Mouse (Mus musculus): Measurements from ENCODE around the gene C1galt1. TPM values are rescaled to one million over a fixed set of nuclear protein-coding genes. Genes with fewer than 3 reads are reported as not detected.

The C1galt1 gene
- polyA plus RNA-seq, 1 experiment from 2014 or later: 2.6 TPM

DNA sequence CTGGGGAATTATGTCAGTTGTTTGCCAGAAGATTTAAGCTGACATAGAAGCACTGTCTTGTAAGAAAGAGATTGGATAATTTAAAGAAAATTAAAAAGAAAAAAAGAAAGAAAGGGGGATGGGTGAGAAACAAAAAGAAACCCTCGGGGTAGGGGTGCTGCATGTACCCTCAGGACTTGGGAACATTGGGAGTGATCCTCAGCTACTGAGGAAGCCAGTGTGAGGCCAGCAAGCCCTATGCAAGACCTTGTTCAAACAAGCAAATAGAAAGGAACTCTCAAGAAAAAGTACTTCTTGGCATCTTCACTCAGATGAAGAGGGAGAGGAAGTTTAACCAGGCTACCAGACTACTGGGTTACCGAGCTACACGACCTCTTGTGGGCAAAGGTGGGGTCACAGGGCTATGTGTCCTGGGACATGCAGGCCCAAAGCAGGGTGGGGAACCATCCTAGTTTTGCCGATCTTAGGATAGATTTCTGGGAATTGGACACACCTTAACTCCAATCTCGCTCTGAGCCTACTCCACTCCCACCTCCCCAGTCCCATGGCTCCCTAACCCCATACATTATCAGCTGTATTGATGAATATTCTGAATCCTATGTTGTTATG, 12.1 kb downstream of the C1galt1 start:
- no peaks in the 10 kb centered on the region for H3K4me1 ChIP-seq (ENCODE audit: control insufficient read depth, insufficient read depth, low read length)
- DNase-seq (ENCODE audit: low spot score, missing footprints) (no peak), ATAC-seq (ENCODE audit: low FRiP score) (no peak)
- H3K27ac ChIP-seq (ENCODE audit: low read depth, low read length): no peak overlapping the region
- no peak overlapping the region for H3K9ac ChIP-seq (ENCODE audit: low read length)
- no peaks in the 10 kb centered on the region for H3K36me3 ChIP-seq (ENCODE audit: control insufficient read depth, insufficient read depth, low read length)
- no peaks in the 10 kb centered on the region for H3K27me3 ChIP-seq (ENCODE audit: control insufficient read depth, insufficient read depth, low read length)
- WGBS: 71% methylated on average over 5 of the region's 5 CpGs
- no peaks in the 10 kb centered on the region for H3K9me3 ChIP-seq (ENCODE audit: control insufficient read depth, low read length)
- H3K4me3 ChIP-seq (ENCODE audit: low read depth, low read length): no peak overlapping the region
- no peak overlapping the region for H3K4me2 ChIP-seq

DNA sequence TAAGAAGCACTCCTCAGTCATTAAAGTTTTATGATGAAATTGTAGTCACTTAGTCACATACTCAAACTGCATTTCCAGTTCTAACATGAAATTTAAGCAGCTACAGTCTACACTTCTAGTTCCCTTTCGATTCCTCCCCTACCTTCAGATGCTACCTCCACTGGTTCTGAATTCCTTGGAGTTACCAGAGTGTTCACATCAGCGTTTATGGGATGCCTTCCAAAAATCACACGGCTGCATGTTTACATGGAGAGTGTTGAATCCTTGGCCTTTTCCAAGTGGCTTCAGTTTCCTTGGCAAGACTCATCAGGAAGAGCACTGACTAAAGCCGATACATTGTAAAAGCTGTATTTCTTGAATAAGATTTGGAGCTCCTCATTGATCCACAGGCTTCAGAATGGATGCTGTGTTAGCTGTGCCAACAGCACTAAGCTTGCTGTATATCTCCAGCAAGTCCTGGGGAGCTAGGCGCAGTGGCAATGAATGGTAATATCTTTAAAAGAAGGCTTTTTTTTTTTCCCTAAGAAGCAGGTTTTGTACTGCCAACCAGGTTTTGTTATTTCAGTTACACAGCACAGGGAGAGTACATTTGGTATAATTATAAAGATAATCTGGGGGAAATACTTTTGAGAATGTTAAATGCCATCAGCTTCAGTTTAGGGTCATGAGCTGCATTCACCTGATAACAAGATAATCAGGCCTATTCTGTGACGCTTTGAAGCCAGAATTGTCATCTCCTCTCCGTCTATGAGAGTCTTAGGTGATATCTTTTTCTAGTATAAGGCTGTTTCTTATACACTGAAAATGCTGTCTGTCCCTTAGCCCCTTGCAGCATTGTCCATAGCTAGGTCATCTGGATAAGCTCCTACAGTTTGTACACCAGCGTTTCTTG, 13.0 kb downstream of the C1galt1 start:
- Histone ChIP-seq H3K36me3 (ENCODE audit: control insufficient read depth, insufficient read depth, low read length) (no peaks in the 10 kb centered on the region), H3K27me3 (ENCODE audit: control insufficient read depth, insufficient read depth, low read length) (no peaks in the 10 kb centered on the region), H3K27ac (ENCODE audit: low read depth, low read length) (no peak overlapping the region), H3K4me3 (ENCODE audit: low read depth, low read length) (no peak overlapping the region), H3K9ac (ENCODE audit: low read length) (no peak overlapping the region), H3K9me3 (ENCODE audit: control insufficient read depth, low read length) (no peaks in the 10 kb centered on the region), H3K4me2 (no peak overlapping the region), H3K4me1 (ENCODE audit: control insufficient read depth, insufficient read depth, low read length) (no peaks in the 10 kb centered on the region)
- 93% methylated on average over 8 of the region's 8 CpGs for WGBS
- ATAC-seq (ENCODE audit: low FRiP score) (no peak), DNase-seq (ENCODE audit: low spot score, missing footprints) (no peak)

DNA sequence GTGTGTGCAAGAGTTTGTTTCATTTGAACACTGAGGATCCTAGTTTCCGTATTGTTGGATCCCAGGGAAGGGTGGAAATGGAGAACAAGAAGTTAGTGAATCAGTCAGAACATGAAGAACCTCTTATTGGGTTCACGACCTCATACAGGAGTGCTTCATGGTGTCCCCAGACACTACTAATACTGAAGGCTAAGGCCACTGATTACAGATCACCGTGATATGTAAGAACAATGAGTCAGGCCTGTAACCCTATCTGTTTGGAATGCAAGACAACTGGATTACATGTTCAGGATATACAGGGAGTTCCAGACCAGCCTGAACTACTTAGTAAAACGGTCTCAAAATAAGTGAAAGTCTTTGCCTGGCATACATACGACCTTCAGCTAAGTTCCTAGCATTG, 13.9 kb downstream of the C1galt1 start:
- Histone ChIP-seq H3K36me3 (ENCODE audit: control insufficient read depth, insufficient read depth, low read length) (no peaks in the 10 kb centered on the region), H3K4me2 (no peak overlapping the region), H3K27ac (ENCODE audit: low read depth, low read length) (no peak overlapping the region), H3K4me3 (ENCODE audit: low read depth, low read length) (no peak overlapping the region), H3K9ac (ENCODE audit: low read length) (no peak overlapping the region), H3K4me1 (ENCODE audit: control insufficient read depth, insufficient read depth, low read length) (no peaks in the 10 kb centered on the region), H3K27me3 (ENCODE audit: control insufficient read depth, insufficient read depth, low read length) (no peaks in the 10 kb centered on the region), H3K9me3 (ENCODE audit: control insufficient read depth, low read length) (no peaks in the 10 kb centered on the region)
- ATAC-seq (ENCODE audit: low FRiP score) (no peak), DNase-seq (ENCODE audit: low spot score, missing footprints) (no peak)
- 86% methylated on average over 5 of the region's 5 CpGs for WGBS

DNA sequence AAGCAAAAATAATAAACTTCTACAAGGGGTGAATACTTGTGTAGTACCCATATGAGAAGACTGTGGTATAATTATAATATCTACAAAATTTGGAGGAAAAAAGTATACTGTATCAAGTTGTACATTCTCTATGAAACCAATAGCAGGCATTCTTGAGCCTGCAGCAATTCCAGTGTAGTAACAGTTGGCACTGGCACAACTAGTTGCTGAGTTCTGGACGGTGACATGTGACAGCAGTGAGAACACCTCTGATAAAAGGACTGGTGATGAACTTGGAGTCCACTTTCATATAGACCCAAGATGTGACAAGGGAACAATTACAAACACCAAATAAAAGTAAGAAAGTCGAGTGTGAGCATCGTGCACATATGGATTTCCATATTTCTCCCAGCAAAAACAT, 14.5 kb downstream of the C1galt1 start:
- no peak overlapping the region for H3K9ac ChIP-seq (ENCODE audit: low read length)
- ATAC-seq (ENCODE audit: low FRiP score) (no peak), DNase-seq (ENCODE audit: low spot score, missing footprints) (no peak)
- 91% methylated on average over 3 of the region's 3 CpGs for WGBS
- no peaks in the 10 kb centered on the region for H3K9me3 ChIP-seq (ENCODE audit: control insufficient read depth, low read length)
- H3K4me1 ChIP-seq (ENCODE audit: control insufficient read depth, insufficient read depth, low read length): no peaks in the 10 kb centered on the region
- no peak overlapping the region for H3K4me3 ChIP-seq (ENCODE audit: low read depth, low read length)
- no peaks in the 10 kb centered on the region for H3K36me3 ChIP-seq (ENCODE audit: control insufficient read depth, insufficient read depth, low read length)
- no peak overlapping the region for H3K4me2 ChIP-seq
- H3K27me3 ChIP-seq (ENCODE audit: control insufficient read depth, insufficient read depth, low read length): no peaks in the 10 kb centered on the region
- no peak overlapping the region for H3K27ac ChIP-seq (ENCODE audit: low read depth, low read length)

DNA sequence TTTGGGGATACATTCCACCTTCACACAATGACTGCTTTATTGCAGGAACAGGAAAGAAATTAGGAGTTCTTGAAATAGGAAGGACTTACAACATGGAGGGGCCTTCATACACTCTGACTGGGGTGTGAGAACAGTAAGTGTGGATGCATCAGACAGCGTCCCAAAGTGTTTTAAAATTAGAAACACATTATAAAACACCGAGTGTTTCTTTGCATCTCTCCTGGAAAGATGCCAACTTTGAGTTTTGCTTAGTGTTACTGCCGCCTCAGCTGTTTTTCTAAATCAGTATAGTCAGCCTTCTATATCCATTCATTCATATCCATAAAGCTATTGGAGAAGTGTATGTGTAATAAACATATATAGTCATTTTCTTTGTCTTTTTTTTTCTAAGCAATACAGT, 16.4 kb downstream of the C1galt1 start:
- WGBS: 87% methylated on average over 3 of the region's 3 CpGs
- H3K36me3 ChIP-seq (ENCODE audit: control insufficient read depth, insufficient read depth, low read length): no peaks in the 10 kb centered on the region
- ATAC-seq (ENCODE audit: low FRiP score) (no peak), DNase-seq (ENCODE audit: low spot score, missing footprints) (no peak)
- H3K9me3 ChIP-seq (ENCODE audit: control insufficient read depth, low read length): no peaks in the 10 kb centered on the region
- no peaks in the 10 kb centered on the region for H3K4me1 ChIP-seq (ENCODE audit: control insufficient read depth, insufficient read depth, low read length)
- H3K27me3 ChIP-seq (ENCODE audit: control insufficient read depth, insufficient read depth, low read length): no peaks in the 10 kb centered on the region
- no peak overlapping the region for H3K27ac ChIP-seq (ENCODE audit: low read depth, low read length)
- H3K4me3 ChIP-seq (ENCODE audit: low read depth, low read length): no peak overlapping the region
- H3K4me2 ChIP-seq: no peak overlapping the region
- no peak overlapping the region for H3K9ac ChIP-seq (ENCODE audit: low read length)

DNA sequence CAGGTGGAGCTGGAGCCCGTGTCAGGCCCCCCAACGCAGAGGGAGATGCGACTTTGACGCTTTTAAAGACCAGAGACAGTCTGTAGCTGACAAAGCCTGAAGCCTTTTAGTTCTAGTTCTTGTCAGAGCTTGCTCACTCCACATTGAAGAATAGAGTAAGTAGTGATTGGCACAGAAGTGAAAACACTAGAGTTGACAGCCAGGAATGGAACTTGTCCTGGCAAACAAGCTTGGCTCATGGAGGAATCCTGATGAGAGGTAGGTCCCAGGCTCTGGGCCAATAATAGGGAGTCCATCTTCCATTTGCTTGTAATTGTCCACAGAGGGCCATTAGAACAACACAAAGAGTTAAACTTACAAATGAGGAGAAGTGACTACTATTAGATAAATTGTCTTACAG, 18.7 kb downstream of the C1galt1 start:
- Histone ChIP-seq H3K4me1 (ENCODE audit: control insufficient read depth, insufficient read depth, low read length) (no peaks in the 10 kb centered on the region), H3K4me2 (no peak overlapping the region), H3K9me3 (ENCODE audit: control insufficient read depth, low read length) (no peaks in the 10 kb centered on the region), H3K36me3 (ENCODE audit: control insufficient read depth, insufficient read depth, low read length) (no peaks in the 10 kb centered on the region), H3K27me3 (ENCODE audit: control insufficient read depth, insufficient read depth, low read length) (no peaks in the 10 kb centered on the region), H3K27ac (ENCODE audit: low read depth, low read length) (no peak overlapping the region), H3K9ac (ENCODE audit: low read length) (no peak overlapping the region), H3K4me3 (ENCODE audit: low read depth, low read length) (no peak overlapping the region)
- 90% methylated on average over 4 of the region's 4 CpGs for WGBS
- ATAC-seq (ENCODE audit: low FRiP score) (no peak), DNase-seq (ENCODE audit: low spot score, missing footprints) (no peak)

- ATAC-seq (ENCODE audit: low FRiP score) (no peak), DNase-seq (ENCODE audit: low spot score, missing footprints) (no peak)
- Histone ChIP-seq H3K9me3 (ENCODE audit: control insufficient read depth, low read length) (no peaks in the 10 kb centered on the region), H3K27ac (ENCODE audit: low read depth, low read length) (no peak overlapping the region), H3K27me3 (ENCODE audit: control insufficient read depth, insufficient read depth, low read length) (no peaks in the 10 kb centered on the region), H3K4me1 (ENCODE audit: control insufficient read depth, insufficient read depth, low read length) (no peaks in the 10 kb centered on the region), H3K4me3 (ENCODE audit: low read depth, low read length) (no peak overlapping the region), H3K4me2 (no peak overlapping the region), H3K36me3 (ENCODE audit: control insufficient read depth, insufficient read depth, low read length) (no peaks in the 10 kb centered on the region), H3K9ac (ENCODE audit: low read length) (no peak overlapping the region)
- WGBS: 91% methylated on average over 5 of the region's 5 CpGs
Measured at GRCm38 (mm10) chr6:7876836-7877235, 32.2 kb downstream of the C1galt1 start.

- Histone ChIP-seq H3K4me2 (no peak overlapping the region), H3K4me3 (ENCODE audit: low read depth, low read length) (no peak overlapping the region), H3K27me3 (ENCODE audit: control insufficient read depth, insufficient read depth, low read length) (no peaks in the 10 kb centered on the region), H3K9ac (ENCODE audit: low read length) (no peak overlapping the region), H3K27ac (ENCODE audit: low read depth, low read length) (no peak overlapping the region), H3K36me3 (ENCODE audit: control insufficient read depth, insufficient read depth, low read length) (no peaks in the 10 kb centered on the region), H3K4me1 (ENCODE audit: control insufficient read depth, insufficient read depth, low read length) (no peaks in the 10 kb centered on the region), H3K9me3 (ENCODE audit: control insufficient read depth, low read length) (no peaks in the 10 kb centered on the region)
- ATAC-seq (ENCODE audit: low FRiP score): no peak
- no peak for DNase-seq (ENCODE audit: low spot score, missing footprints)
- 72% methylated on average over 1 of the region's 1 CpGs for WGBS
Measured at GRCm38 (mm10) chr6:7881595-7882128, 37.0 kb downstream of the C1galt1 start.

- Histone ChIP-seq H3K27me3 (ENCODE audit: control insufficient read depth, insufficient read depth, low read length) (no peaks in the 10 kb centered on the region), H3K4me2 (no peak overlapping the region), H3K9me3 (ENCODE audit: control insufficient read depth, low read length) (no peaks in the 10 kb centered on the region), H3K4me3 (ENCODE audit: low read depth, low read length) (no peak overlapping the region), H3K4me1 (ENCODE audit: control insufficient read depth, insufficient read depth, low read length) (no peaks in the 10 kb centered on the region), H3K9ac (ENCODE audit: low read length) (no peak overlapping the region), H3K36me3 (ENCODE audit: control insufficient read depth, insufficient read depth, low read length) (no peaks in the 10 kb centered on the region), H3K27ac (ENCODE audit: low read depth, low read length) (no peak overlapping the region)
- DNase-seq (ENCODE audit: low spot score, missing footprints) (no peak), ATAC-seq (ENCODE audit: low FRiP score) (no peak)
- 90% methylated on average over 13 of the region's 13 CpGs for WGBS
Measured at GRCm38 (mm10) chr6:7882520-7882919, 37.9 kb downstream of the C1galt1 start.

Data from midbrain, embryonic 11.5 days (tissue).